Mouse (Mus musculus) cerebellum, postnatal 10 days (tissue): ENCODE data around the gene Fdxr.
A peak's percentile ranks its signal among the peaks of the same experiment; 100 is the strongest.

Experiments
- DNase-seq, 2 experiments: peaks; one replicate each; pipeline ENCODE4 v3.0.0; 2021; ENCODE audit warnings: mixed read lengths in 2 of 2

Fdxr gene

GRCm38 (mm10) chr11:115289885-115290284 lies 13.0 kb upstream of the Fdxr start:
- DNase-seq, result peak; percentile 39 to 48

GRCm38 (mm10) chr11:115288305-115288704 lies 11.5 kb upstream of the Fdxr start:
- DNase-seq, result no peak

DNA sequence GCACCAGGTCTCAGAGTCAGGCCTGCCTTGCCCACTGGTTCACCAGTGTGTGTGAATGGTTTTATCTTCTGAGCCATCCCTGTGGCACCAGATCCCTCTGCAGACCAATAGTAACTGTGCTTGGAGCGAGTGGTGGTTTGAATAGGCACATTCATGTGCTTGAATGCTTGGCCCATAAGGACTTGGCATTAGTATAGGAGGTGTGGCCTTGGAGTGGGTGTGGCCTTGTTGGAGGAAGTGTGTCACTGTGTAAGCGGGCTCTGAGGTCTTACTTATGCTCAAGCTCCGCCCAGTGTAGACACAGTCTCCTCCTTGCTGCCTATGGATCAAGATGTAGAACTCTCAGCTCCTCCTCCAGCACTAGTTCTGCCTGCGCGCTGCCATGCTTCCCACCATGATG lies 10.5 kb upstream of the Fdxr start:
- no peak for DNase-seq

DNA sequence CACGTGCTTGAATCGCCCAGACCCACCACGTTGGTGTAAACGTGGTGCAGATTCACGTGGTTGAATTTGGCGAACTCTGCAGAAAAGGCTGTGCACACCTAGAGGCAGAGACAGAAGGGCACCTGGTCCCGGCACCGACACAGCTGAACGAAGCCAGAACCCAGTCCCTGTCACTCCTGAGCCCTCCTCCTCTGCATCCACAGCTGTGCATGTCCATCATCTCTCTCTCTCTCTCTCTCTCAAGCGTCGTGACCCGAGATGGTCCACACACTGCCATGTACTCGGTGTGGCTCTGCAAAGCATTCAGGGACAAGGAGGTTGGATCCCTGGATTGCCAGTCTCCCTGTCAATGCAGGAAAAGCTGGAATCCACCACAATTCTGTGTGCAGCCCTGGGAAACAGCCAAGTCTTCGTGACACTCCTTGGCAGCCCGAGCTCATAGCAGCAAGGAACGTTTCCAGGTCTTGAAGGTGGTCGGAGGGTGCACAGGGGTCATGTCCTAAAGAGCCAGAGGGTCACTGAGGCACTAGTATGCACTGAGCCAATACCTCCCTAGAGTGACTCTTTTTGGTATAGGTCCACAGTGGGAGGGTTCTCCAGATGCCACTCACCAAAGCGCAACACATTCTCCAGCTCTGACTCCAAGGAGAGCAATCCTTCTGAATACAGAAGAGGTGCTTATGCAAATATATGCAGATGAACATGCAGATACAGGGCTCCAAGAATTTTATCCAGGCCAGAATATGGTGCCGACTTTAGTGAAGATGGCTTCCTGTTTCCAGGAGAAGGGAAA lies 9.5 kb upstream of the Fdxr start:
- DNase-seq, result peak; percentile 42 to 48

DNA sequence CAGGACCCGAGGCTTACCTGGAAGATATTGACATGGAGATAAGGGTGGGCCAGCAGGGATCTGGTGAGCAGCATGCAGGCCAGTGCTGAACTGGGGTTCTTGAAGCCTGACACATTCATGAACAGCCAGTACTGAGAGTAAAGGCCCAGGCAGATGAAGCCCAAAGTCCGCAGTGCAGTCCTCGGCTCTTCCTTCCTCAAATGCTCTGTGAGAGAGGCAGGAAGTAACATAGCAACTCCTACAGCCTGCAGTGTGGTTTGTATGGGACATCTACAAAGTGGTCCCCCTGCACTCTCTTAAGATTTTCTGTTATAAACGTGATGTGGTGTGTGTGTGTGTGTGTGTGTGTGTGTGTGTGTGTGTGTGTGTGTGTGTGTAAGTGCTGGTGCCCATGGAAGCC lies 8.4 kb upstream of the Fdxr start:
- no peak for DNase-seq

- no peak for DNase-seq
Measured at GRCm38 (mm10) chr11:115283891-115284620, 7.2 kb upstream of the Fdxr start.

- DNase-seq, result peak in 1 of 2 experiments; percentile 39
Measured at GRCm38 (mm10) chr11:115283486-115283765, 6.6 kb upstream of the Fdxr start.

- peak; percentile 50 to 55 for DNase-seq
Measured at GRCm38 (mm10) chr11:115282723-115283485, 6.1 kb upstream of the Fdxr start.

GRCm38 (mm10) chr11:115282295-115282694 lies 5.4 kb upstream of the Fdxr start:
- peak; percentile 64 to 70 for DNase-seq

- no peak for DNase-seq
Measured at GRCm38 (mm10) chr11:115279726-115280125, 2.9 kb upstream of the Fdxr start.

GRCm38 (mm10) chr11:115278176-115278575 lies 1.3 kb upstream of the Fdxr start:
- DNase-seq, result no peak

DNA sequence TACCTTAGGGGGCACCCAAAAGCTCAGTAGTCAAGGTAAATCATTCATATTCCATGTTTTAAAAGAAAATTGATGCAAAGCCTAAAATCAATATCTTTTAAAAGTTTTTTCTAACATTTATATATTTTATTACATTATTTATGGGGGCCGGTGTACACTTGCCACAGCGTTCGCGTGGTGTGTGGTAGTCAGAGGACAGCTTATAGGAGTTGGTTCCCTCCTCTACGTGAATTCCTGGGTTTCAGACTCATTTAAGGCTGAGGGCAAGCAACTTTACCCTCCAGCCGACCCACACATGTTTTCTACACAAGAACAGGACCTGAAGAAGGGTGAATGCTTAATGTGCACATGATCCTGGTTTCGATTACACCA lies 740 bp upstream of the Fdxr start:
- DNase-seq, result no peak

GRCm38 (mm10) chr11:115275954-115276353 lies 896 bp downstream of the Fdxr start:
- DNase-seq, result peak in 1 of 2 experiments; percentile 34

DNA sequence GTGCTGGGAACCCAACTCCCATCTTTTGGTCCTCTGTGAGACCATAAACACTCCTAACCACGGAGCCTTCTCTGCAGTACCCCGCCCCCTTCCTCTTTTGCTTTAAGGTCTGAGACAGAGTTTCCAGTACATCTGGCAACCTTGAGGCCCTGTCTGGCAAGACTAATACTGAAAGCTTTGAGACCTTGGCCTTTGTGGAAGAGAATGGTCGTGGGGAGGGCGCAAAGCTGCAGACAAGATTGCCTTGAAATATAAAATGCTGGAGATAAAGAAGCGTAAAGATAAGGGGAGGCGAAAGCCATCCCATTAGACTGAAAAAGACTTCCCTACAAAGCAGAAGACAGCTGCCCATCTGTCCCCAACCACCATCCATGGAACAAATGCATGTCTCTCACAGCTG lies 1.3 kb downstream of the Fdxr start:
- DNase-seq, result no peak

DNA sequence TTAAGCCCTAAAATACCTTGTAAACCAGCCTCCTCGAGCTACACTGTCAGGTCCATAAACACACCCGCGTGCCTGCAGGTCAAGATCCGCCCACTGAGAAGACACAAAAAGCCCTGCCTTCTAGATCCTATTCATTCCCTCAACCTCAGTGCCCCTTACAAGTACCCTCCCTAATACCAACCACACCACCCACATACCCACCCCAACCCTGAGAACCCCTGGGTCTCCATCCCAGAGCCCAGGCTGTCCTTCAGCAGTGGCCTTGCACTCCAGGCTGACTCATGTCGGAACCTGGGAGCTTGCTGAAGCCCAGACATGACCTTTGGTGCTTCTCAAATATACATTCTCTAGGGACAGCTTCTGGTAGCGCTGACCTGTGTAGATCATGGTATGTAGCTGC lies 2.1 kb downstream of the Fdxr start:
- DNase-seq, result no peak

- DNase-seq, result no peak
Measured at GRCm38 (mm10) chr11:115274178-115274577, 2.7 kb downstream of the Fdxr start.

- no peak for DNase-seq
Measured at GRCm38 (mm10) chr11:115273735-115274134, 3.1 kb downstream of the Fdxr start.

- no peak for DNase-seq
Measured at GRCm38 (mm10) chr11:115272894-115273498, 3.9 kb downstream of the Fdxr start.

DNA sequence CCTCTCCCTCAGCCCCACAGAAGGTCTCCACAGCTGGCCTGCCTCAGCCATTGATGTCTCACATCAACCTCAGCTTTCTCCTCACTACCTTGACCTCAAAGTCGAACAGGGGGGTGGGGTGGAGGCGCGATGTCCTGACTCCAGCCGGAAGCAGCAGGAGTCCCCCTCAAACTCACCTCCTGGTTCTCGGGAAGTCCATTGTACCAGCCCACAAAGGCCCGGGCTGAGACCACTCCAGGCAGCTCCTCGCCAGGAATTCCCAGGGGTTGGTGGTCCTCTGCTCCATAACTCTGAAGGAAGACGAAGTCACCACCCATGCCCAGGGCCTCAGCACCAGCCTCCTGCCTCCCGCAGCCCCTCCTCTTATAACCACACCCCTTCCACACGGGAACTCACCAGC lies 5.4 kb downstream of the Fdxr start:
- no peak for DNase-seq

- DNase-seq, result no peak
Measured at GRCm38 (mm10) chr11:115271052-115271451, 5.8 kb downstream of the Fdxr start.

GRCm38 (mm10) chr11:115270148-115270861 lies 6.5 kb downstream of the Fdxr start:
- peak; percentile 93 to 95 for DNase-seq

DNA sequence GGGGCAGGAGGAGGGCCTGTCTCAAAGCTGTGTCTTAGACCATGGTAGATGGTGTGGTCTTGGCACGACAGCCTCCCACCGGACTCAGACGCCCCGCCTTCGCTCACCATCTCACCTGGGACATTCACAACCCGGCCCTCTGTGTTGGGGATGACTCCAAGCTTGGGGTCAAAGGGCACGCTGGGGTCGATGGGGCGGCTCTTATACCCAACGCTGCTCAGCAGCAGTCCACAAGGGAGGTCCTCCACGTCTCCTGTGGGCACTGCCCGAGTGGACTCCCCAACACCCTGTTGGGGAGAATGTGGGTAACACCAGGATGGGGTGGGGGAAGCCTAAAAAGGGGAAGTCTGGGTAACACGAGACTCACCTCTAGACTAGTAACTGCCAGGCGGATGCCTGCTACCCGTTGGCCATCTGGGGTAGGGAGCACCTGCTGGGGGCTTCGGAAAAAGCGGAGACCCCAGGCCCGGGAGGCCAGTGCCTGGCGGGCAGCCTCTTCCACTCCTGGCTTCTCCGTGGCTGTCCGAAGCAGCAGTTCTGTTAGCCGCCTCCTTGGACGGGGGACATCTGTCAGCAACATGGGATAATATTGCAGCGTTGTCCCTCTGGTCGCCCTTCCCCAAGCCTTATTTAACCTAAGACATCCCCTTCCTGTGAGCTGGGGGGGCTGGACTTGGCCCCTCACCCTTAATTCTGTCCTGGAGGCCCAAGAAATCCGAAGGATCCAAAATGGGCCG lies 7.4 kb downstream of the Fdxr start:
- peak in 1 of 2 experiments; percentile 38 for DNase-seq
